Mouse (Mus musculus) cerebellum, postnatal 10 days (tissue): ENCODE measurements around the gene Cdh13.
A peak's percentile ranks its signal among the peaks of the same experiment; 100 is the strongest.

Experiments
- DNase-seq, 2 experiments: peaks; one replicate each; pipeline ENCODE4 v3.0.0; 2021; ENCODE audit warnings: mixed read lengths in 2 of 2

Gene Cdh13

DNA sequence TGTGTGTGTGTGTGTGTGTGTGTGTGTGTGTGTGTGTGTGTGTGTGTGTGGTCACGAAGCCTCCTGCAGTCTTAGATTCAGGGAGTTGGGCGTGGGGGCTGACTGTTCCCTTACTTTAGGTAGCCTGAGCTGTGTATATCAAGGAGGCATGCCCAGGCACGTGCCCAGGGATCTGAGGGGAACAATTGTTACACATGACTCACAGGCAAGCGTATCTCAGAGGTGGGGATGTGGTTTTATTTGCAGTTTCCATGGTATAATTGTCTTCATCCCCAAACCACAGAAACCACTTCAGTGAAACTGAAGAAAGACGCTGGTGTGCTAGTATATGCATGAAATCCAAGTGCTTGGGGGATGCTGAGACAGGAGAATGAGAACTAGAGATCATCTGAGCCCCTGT, 546.8 kb downstream of the Cdh13 start:
- no peak for DNase-seq

DNA sequence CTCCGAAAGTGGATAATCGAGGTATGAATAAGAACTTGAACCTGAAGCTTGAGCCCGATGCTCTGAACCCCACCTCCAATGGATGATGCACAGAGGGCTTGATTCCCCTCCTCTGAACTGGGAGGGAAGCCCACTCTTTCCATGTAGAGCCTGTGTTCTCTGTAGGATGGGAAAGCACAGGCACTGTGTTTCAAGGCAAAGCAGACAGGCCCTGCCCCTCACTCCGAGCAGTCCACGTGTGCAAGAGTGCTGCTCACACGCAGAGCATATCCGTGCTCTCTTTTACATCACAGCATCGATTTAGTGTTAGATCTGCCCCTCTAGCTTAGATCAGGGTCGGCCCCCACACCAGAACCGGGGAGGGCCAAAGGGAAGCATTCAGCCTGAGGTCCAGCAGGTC, 547.5 kb downstream of the Cdh13 start:
- no peak for DNase-seq

DNA sequence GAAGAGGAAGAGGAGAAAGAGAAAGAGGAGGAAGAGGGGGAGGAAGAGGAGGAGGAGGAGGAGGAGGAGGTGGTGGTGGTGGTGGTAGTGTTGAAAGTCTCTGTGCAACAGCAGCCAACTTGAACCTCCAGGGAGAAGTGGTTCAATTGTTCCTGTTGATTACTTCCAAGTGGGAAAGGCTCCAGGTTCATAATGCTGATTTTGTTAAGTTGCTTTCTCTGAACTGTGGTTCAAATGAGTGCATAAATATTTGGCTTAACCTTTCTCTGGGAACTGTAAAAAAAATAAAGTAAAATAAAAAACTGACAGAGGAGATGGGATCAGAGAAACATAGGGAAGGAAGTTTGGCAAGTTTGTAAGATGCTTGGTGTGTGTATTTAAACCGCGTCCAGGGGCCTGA, 555.3 kb downstream of the Cdh13 start:
- no peak for DNase-seq

DNA sequence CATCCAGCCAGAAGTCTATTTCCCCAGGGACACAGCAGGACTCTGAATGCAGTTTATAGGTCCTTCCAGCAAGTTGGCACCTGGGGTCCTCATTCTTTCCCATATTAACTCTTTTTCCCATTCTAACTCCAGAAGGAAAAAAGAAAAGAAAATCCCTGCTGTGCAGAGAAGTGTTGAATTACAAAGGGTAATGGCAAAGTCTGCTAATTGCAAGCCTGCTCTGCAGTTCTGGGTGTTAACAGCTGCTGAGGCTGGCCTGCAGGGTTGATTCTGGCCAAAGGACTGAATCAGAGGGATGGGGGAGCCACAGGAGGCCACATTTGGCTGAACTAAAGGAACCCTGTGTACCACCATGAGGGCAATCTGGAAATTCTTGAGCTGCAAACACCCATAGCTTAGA, 562.2 kb downstream of the Cdh13 start:
- DNase-seq, result peak; percentile 35 to 46

DNA sequence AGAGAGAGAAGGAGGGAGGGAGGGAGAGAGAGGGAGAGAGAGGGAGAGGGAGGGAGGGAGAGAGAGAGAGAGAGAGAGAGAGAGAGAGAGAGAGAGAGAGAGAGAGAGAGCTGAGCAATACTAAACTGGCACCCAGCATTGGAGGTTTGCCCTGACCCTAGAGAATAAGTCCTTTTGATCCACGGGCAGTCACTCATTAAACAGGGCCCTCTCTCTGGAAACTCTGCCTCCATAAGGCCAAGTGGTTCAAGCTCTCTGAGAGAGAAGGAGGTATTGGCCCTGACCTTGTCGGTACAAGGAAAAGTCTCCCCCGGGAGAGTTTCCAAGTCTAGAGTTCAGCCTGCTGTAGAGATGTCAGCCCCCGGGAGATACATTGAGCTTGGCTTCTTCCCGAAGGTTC, 564.5 kb downstream of the Cdh13 start:
- DNase-seq, result no peak

DNA sequence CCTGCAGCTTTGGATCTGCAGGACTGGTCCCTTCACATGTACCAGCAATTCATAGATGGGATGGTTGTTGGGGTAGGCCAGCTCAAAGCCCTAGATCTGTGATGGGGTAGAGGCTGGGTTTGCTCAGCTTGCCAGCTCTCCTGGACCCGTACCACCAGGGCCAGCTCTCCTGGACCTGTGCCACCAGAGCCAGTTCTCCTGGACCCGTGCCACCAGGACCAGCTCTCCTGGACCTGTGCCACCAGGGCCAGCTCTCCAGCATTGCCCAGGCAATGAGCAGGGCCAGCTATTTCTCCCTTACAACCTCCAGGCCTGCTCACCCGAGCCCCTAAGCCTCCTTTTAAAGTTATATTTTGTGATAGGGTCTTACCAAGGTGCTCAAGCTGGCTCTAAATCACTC, 566.0 kb downstream of the Cdh13 start:
- peak; percentile 95 to 96 for DNase-seq

DNA sequence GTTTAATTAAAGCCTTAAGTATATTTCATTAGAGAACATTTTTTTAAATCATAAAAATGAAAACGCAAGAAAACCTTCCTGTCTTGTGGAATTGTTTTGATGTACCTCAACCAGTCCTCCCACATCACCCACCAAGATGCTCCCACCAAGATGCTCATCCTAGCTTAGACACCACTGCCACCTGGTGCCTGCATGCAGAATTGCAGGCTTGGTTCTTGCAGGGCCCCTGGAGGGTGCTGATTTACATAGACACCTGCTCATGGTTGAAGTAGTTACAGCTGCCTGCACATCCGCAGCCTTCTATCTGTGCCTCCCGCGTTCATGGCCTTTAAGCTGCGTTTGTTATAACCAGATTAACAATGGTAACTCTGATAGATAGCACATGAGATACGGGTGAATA, 566.8 kb downstream of the Cdh13 start:
- DNase-seq, result peak; percentile 91 to 92

DNA sequence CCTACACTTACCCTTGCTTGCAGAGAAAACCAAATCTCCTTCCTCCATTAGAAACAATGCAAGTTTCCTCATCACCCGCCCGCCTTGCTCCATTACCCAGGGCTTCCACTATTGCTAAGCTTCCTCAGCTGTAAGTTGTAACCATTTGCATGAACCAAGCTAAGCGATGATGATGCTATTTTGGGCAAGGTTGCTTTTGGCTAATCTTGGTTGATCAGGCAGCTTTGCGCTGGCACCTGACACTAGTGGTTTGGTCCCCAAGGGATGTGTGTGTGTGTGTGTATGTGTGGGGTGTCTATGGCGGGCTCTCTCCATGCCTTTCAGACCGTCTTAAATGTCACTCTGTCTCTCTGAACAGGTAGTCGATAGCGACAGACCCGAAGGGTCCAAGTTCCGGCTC, 567.8 kb downstream of the Cdh13 start:
- no peak for DNase-seq

DNA sequence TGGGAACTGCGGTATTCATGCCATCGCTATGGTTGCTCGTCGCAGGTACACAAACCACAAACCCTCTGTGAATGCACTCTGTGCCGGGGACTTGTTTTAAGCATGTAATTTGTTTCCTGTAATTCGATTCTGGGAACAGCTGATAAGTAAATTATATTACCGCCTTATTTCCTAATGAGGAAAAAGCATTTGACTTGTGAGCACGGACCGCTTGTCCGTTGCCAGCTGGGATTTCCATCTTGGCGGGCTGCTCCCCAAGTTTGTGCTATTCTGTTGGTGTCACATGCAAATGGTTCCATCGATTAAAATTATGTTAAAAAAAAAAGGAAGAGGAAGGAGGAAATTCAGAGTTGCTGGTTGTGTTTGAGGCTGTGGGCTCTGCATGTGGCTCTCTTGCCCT, 569.3 kb downstream of the Cdh13 start:
- no peak for DNase-seq

DNA sequence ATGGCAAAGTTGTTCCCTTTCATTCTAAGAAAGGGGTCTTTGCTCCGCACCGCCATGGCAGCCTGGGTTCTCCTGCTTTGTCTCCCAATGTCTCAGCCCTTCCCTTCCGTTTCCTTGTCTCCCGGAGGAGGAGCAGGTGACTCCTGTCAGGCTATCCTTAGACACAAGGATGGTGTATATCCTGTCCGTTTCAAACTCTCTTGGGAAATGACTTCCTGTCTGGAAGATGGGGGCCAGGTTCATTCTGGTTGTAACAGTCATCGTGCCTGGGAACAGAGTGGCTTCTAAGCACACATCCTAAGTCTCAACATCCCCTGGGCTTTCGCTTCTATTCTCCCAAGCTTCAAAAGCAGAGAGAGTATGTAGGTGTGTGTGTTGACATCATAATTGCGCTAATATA, 571.1 kb downstream of the Cdh13 start:
- DNase-seq, result no peak

DNA sequence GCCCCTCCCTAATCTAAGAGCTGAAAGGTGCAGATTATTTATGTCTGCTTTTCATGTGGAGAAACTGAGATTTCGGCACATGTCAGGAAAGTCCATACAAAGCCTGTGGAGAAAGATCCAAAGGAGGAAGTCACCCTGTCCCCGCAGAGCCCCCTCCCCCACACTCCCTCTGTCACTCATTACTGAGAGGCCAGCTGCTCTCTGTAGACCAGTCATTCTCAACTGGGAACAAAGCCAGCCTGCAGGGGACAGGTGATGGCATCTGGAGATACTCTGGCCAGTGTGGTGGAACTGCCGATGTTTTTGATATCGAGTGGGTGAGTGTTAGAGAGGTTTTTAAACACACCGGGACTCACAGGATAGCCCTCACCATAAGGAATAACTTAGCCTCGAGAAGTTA, 582.8 kb downstream of the Cdh13 start:
- DNase-seq, result peak; percentile 85

DNA sequence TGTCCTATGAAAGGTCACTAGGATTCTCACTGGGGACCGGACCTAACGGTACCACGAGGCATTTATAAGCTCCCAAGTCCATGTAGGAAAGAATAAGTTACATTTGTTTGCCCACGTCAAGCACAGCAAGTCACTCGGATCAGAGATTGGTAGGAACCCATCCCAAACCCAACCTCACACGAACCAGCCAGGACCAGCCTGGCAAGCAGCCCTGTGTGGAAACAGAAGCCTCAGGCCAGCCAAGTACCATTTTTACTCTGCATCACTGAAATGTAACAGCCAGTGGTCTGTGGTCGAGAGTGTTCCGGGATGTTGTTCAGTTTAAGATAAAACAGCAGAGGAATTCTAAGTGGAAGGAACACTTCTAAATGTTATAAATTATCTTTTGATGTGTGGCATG, 587.2 kb downstream of the Cdh13 start:
- peak; percentile 73 to 77 for DNase-seq

DNA sequence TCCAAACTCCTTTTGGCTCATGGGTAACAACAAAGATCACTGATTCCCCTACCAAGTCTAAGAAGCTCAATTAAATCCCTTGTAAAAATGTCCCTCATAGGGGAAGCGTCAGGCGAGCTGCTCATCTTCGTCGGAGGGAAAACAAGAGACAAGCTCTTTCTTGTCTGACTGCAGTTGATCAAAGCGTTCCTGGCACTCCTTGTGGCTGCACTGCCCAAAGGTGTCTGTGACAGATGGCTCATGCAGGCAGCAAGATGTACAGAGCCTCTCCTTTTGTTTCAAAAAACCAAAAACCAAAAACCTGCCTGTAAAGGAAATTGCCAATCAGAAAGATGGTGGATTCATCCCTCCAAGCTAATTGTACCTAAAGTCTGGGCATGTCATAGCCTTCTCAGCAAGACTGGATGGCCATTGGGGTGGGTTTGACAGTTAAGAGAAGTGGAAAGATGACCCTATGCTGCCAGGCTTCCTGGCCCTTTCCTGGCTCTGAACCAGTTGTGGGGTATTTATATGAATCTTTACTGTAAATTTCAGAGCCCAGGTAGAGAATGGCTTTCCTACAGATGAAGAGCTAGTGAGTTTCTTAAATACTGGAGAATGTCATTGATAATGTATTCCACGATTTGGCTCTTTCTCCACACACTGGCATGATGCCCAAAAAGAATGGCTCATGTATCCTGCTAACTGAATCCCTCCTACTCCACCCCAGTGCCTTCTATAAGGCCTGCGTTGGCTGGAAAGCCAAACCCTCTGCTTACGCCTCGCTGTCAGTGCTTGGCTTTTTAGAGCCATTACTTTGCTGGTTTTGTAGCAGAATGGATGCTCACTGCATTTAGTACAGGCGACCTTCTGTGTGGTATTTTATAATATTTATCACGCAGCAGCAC, 596.6 kb downstream of the Cdh13 start:
- DNase-seq, result peak; percentile 81 to 85

DNA sequence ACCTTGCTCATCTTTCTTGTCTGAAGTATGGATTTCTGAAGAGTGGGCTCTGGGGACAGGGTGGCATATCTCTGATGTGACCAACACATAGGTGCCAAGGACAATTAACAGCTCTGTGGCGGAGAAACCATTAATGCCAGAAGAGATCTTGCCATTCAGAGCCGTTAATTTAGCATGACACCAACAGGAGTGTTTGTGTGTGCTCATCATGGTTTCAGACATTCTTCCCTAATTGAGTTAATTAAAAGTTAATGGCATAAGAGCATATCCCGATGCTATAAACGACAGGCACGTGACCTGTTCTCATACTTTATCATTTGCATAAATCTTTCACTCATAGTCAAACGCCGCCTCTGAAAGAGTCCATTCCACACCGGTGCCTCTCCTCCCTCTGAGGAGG, 600.8 kb downstream of the Cdh13 start:
- no peak for DNase-seq

DNA sequence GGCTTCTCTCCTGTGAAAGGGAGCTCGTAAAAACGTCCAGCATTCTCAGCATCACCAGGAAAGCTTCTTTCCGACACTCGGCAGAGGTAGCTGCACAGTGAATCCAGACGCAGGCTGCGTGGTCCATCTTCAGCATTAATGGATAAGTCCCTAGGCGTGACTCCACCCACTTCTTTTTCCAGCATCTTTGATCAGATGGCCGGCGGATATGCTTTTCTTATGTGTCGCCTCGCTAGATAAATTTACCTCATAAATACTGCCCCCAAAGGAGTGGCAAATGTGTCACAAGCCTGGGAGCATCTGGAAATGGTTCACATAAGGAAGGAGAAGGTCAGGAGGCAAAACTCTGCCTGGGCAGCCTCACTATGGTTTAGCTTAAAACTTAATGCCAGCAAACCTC, 601.5 kb downstream of the Cdh13 start:
- no peak for DNase-seq

DNA sequence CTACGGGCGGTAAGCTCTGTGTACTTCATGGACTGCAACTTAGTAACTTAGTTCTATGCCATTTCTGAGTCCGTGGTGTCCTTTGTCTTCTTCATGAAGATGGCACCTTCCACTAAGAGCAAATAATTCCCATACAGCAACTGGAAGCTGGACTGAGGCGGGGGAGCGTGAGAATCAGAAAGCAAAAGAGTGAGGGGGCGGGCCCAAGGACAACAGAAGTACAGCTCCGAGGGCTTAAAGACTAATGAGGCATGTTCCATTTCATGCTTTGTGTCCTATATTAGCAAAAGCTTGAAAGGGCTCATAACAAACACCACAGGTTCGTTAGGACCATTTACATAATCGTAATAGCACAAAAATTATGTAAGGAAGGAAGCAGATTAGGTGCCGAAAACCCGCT, 618.9 kb downstream of the Cdh13 start:
- no peak for DNase-seq

DNA sequence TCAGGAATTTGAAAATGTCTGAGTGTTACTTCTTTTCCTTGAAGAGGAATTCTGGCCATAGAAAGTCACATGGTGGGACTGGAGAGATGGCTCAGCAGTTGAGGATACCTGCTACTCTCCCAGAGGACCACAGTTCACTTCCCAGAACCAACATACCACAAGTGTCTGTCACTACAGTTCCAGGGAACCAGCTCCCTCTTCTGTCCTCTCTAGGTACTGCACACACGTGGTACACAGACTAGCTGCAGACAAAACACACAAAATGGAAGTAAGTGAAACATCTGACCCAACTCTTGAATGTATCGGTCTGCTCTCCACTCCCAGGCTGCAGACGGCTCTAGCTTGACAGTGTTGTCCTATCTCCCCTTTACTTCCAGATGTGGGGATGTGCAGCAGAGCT, 633.0 kb downstream of the Cdh13 start:
- DNase-seq, result peak; percentile 40 to 53

DNA sequence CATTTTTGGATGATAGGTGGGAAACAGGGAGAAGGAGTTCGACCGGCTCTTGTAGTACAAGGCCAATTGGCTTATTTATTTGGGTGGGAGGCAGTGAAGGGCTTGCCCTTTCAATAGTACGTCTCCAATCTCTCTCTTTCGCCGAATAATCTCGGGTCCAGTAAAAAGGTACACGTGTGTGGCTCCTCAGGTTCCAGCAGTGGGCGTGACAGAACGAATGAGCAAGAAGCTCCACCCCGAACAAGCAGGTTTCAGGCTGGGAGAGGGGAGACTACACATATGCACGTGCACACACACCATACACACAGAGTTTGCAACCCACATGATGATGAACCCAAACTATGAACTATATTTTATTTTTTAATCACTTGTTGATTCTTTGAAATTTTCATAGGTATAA, 653.9 kb downstream of the Cdh13 start:
- no peak for DNase-seq

DNA sequence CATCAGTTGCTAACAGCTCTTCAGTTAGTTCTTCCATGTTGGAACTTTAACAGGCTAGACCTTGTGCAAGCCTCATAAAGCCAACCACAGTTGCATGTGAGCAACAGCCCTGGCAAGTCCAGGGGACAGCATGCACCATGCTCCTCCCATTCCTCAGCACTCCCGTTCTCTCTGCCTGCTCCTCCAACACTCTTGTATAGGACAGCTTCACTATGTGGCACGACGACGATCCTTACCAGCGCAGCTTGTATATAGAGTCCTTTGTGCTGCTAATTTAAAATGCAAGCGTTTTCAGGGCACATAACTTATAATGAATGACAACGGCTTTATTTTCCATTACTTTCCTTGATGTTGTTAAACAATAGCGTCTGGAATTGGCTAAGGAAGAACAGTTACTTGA, 654.5 kb downstream of the Cdh13 start:
- DNase-seq, result no peak

DNA sequence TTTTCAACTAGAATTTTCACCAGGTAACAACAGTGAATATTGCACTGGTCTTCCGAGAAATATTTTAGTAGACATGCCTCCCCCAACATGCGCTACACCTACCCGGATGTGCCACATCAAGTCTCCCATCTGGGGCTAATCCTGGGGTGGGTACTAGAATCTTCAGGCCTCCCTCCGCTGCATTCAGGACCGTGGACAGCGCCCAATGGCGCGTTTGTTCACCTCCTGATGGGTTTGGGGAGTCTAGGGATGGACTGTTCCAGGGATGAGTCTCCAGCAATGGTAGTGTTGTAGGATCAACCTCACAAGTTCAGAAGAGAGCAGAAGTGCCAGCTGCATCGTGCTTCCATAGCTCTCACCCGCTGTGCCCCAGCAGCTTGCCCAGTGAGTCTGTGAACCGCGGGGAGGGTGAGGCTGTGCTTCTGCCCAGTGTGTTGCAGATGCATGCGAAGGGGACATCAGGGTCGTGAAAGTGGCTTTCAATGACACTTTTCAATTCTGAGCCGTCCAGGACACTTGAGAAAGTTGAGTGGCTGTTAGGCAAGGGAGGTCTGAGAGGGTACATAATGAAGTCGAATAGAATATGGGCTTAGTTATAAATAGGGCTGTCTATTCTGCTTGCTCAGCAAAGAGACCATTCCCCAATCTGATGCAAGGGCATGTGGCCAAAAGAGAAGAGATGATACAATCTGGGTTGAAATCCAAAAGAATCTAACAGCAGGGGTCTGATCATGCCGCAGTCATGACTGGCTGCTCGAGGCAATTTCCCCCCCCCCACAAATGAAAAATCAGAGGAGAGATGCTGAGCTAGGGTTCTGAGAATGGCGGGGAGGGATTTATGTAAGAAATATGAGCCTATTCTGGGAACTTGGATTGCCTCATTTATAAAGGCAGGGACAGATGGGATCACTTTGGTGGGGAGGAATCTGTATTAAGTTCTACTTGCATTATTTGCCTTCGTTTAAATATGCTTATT, 668.5 kb downstream of the Cdh13 start:
- DNase-seq, result peak; percentile 72 to 74

DNA sequence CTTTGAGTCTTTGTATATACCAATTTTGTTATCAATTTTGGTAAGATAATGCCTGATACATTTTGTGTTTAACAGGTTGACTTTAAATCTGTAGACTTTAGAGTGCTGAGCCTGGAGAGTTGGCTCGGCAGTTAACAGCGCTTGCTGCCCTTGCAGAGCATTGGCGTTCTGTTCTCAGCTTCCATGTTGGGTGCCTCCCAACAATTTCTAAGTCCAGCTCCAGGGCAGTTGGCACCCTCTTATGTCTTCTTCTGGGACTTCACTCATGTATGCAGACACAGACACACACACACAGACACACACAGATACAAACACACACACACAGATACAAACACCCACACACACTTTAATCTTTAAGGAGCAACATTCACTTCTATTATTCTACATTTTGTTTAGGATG, 672.6 kb downstream of the Cdh13 start:
- DNase-seq, result peak; percentile 53 to 59

DNA sequence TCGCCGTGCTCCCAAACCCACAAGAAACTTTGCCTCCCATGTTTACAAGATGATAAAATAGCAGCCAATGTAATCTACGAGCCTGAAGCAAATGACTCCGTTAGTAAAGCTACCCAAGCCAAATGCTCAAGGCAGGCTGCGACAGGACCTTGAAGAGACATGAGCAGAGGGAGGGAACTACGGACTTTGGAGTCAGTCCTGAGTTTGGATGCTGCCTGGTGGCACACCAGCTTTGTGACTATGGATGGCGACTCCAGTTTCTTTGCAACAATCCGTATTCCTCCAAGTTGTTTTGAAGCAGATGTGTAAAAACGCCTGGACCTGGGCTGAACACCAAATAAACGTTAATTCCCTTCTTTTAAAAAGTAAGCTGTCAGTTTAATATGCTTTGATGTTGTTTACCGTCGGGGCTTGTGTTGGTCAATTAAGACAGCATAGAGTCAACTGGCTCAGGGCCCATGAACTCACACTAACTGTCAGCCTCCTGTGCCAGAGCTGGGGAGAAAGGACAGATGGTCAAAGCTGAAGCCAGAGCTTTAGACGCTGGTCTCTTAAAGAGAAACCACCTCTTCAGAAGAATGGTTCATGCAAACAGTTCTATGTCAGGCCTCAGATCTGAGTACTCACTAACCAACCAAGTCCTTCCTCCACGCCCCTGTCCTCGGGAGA, 678.5 kb downstream of the Cdh13 start:
- peak; percentile 96 to 97 for DNase-seq
